Mouse (Mus musculus): ENCODE data around the gene Clcn6.

Gene Clcn6

GRCm38 (mm10) chr4:147985205-147986132 lies 53.2 kb downstream of the Clcn6 start, which contains the start of gene Nppb:
Gene Nppb, plus strand, starts transcription at chr4:147985788.
- DNase-seq (ENCODE audit: low read depth, low spot score): no peak

- DNase-seq (ENCODE audit: low read depth, low spot score): no peak
Measured at GRCm38 (mm10) chr4:147979441-147979860, 59.2 kb downstream of the Clcn6 start.

- DNase-seq (ENCODE audit: low read depth, low spot score): no peak
Measured at GRCm38 (mm10) chr4:147978391-147978790, 60.2 kb downstream of the Clcn6 start.

GRCm38 (mm10) chr4:147977726-147978125 lies 60.9 kb downstream of the Clcn6 start:
- DNase-seq (ENCODE audit: low read depth, low spot score): no peak

GRCm38 (mm10) chr4:147976237-147976636 lies 62.4 kb downstream of the Clcn6 start:
- DNase-seq (ENCODE audit: low read depth, low spot score): no peak

GRCm38 (mm10) chr4:147969337-147969736 lies 69.3 kb downstream of the Clcn6 start:
- no peak for DNase-seq (ENCODE audit: low read depth, low spot score)

- no peak for DNase-seq (ENCODE audit: low read depth, low spot score)
Measured at GRCm38 (mm10) chr4:147968816-147969215, 69.8 kb downstream of the Clcn6 start.

GRCm38 (mm10) chr4:147965712-147966111 lies 72.9 kb downstream of the Clcn6 start:
- no peak for DNase-seq (ENCODE audit: low read depth, low spot score)

- DNase-seq (ENCODE audit: low read depth, low spot score): no peak
Measured at GRCm38 (mm10) chr4:147963623-147964022, 75.0 kb downstream of the Clcn6 start.

GRCm38 (mm10) chr4:147962781-147963180 lies 75.8 kb downstream of the Clcn6 start:
- no peak for DNase-seq (ENCODE audit: low read depth, low spot score)

- peak; percentile 40 for DNase-seq (ENCODE audit: low read depth, low spot score)
Measured at GRCm38 (mm10) chr4:147959881-147960831, 78.5 kb downstream of the Clcn6 start.

- no peak for DNase-seq (ENCODE audit: low read depth, low spot score)
Measured at GRCm38 (mm10) chr4:147957141-147957540, 81.5 kb downstream of the Clcn6 start.

Data from retina, adult 2 months (tissue).